Mouse (Mus musculus): ENCODE results near the gene Tanc1. TPM values are rescaled to one million over a fixed set of nuclear protein-coding genes. Genes with fewer than 3 reads are reported as not detected.

The Tanc1 gene
- total and polyA plus RNA-seq, 3 experiments, result 0.03 to 6.9 (median 0.49) TPM

GRCm38 (mm10) chr2:59676442-59676841 lies 64.6 kb downstream of the Tanc1 start:
- Histone ChIP-seq H3K4me3 (ENCODE audit: low read depth, low read length) (no peak overlapping the region), H3K4me1 (ENCODE audit: insufficient read depth, low read depth, low read length) (no peaks in the 10 kb centered on the region), H3K36me3 (replicated peaks) (no peaks in the 10 kb centered on the region), H3K27me3 (ENCODE audit: insufficient read depth, low read length) (no peaks in the 10 kb centered on the region; the same call in 1 of the 2 replicates), H3K9me3 (replicated peaks) (no peaks in the 10 kb centered on the region)
- ATAC-seq (ENCODE audit: extremely low read depth, insufficient number of reproducible peaks, low FRiP score, poor library complexity, severe bottlenecking) (no peak), DNase-seq (ENCODE audit: low spot score) (no peak)
- TF ChIP-seq TAL1 (conservative IDR thresholded peaks at IDR 0.05; ENCODE audit: low read depth, low read length), result no peak
- TF ChIP-seq CTCF (IDR thresholded peaks at IDR 0.05; ENCODE audit: low read depth, low read length), result no peak
- TF ChIP-seq GATA1 (IDR thresholded peaks at IDR 0.05; ENCODE audit: borderline replicate concordance, low read length), result no peak
- TF ChIP-seq POLR2AphosphoS5 (IDR thresholded peaks at IDR 0.05; ENCODE audit: insufficient replicate concordance, low read depth, low read length), result no peak

- ATAC-seq (ENCODE audit: extremely low read depth, insufficient number of reproducible peaks, low FRiP score, poor library complexity, severe bottlenecking), result no peak
- no peak for DNase-seq (ENCODE audit: low spot score)
- Histone ChIP-seq H3K4me1 (ENCODE audit: insufficient read depth, low read depth, low read length) (no peaks in the 10 kb centered on the region), H3K27me3 (ENCODE audit: insufficient read depth, low read length) (no peaks in the 10 kb centered on the region; the same call in 1 of the 2 replicates), H3K36me3 (replicated peaks) (no peaks in the 10 kb centered on the region), H3K4me3 (ENCODE audit: low read depth, low read length) (no peak overlapping the region), H3K9me3 (replicated peaks) (no peaks in the 10 kb centered on the region)
- TF ChIP-seq GATA1 (IDR thresholded peaks at IDR 0.05; ENCODE audit: borderline replicate concordance, low read length) (no peak), CTCF (IDR thresholded peaks at IDR 0.05; ENCODE audit: low read depth, low read length) (no peak)
Measured at GRCm38 (mm10) chr2:59679424-59680020, 67.7 kb downstream of the Tanc1 start.

- Histone ChIP-seq H3K36me3 (replicated peaks) (no peaks in the 10 kb centered on the region), H3K27me3 (ENCODE audit: insufficient read depth, low read length) (no peaks in the 10 kb centered on the region), H3K4me3 (ENCODE audit: low read depth, low read length) (no peak overlapping the region), H3K9me3 (replicated peaks) (no peaks in the 10 kb centered on the region), H3K4me1 (ENCODE audit: insufficient read depth, low read depth, low read length) (no peaks in the 10 kb centered on the region)
- ATAC-seq (ENCODE audit: extremely low read depth, insufficient number of reproducible peaks, low FRiP score, poor library complexity, severe bottlenecking) (no peak), DNase-seq (ENCODE audit: low spot score) (no peak)
- no peak for TF ChIP-seq GATA2 (IDR thresholded peaks at IDR 0.05; ENCODE audit: borderline replicate concordance, low read depth, low read length)
Measured at GRCm38 (mm10) chr2:59680736-59681135, 68.9 kb downstream of the Tanc1 start.

GRCm38 (mm10) chr2:59681181-59681580 lies 69.3 kb downstream of the Tanc1 start:
- no peak for ATAC-seq (ENCODE audit: extremely low read depth, insufficient number of reproducible peaks, low FRiP score, poor library complexity, severe bottlenecking)
- TF ChIP-seq CTCF (IDR thresholded peaks at IDR 0.05; ENCODE audit: low read depth, low read length), result no peak
- no peak for TF ChIP-seq POLR2AphosphoS5 (IDR thresholded peaks at IDR 0.05; ENCODE audit: insufficient replicate concordance, low read depth, low read length)
- no peak for TF ChIP-seq GATA1 (IDR thresholded peaks at IDR 0.05; ENCODE audit: borderline replicate concordance, low read length)
- TF ChIP-seq TAL1 (conservative IDR thresholded peaks at IDR 0.05; ENCODE audit: low read depth, low read length), result no peak
- no peak for TF ChIP-seq GATA2 (IDR thresholded peaks at IDR 0.05; ENCODE audit: borderline replicate concordance, low read depth, low read length)
- no peaks in the 10 kb centered on the region for H3K36me3 ChIP-seq (replicated peaks)

GRCm38 (mm10) chr2:59684864-59685605 lies 73.2 kb downstream of the Tanc1 start:
- ATAC-seq (ENCODE audit: extremely low read depth, insufficient number of reproducible peaks, low FRiP score, poor library complexity, severe bottlenecking), result no peak
- H3K4me1 ChIP-seq (ENCODE audit: insufficient read depth, low read depth, low read length), result no peaks in the 10 kb centered on the region
- no peaks in the 10 kb centered on the region for H3K36me3 ChIP-seq (replicated peaks)
- no peak for TF ChIP-seq GATA1 (IDR thresholded peaks at IDR 0.05; ENCODE audit: borderline replicate concordance, low read length)
- TF ChIP-seq GATA2 (IDR thresholded peaks at IDR 0.05; ENCODE audit: borderline replicate concordance, low read depth, low read length), result no peak
- no peak for TF ChIP-seq TAL1 (conservative IDR thresholded peaks at IDR 0.05; ENCODE audit: low read depth, low read length)
- TF ChIP-seq CTCF (IDR thresholded peaks at IDR 0.05; ENCODE audit: low read depth, low read length), result no peak
- no peak for TF ChIP-seq POLR2AphosphoS5 (IDR thresholded peaks at IDR 0.05; ENCODE audit: insufficient replicate concordance, low read depth, low read length)
- no peak for DNase-seq (ENCODE audit: low spot score)
- H3K27me3 ChIP-seq (ENCODE audit: insufficient read depth, low read length), result no peaks in the 10 kb centered on the region
- H3K9me3 ChIP-seq (replicated peaks), result no peaks in the 10 kb centered on the region
- no peak overlapping the region for H3K4me3 ChIP-seq (ENCODE audit: low read depth, low read length)

More at GRCm38 (mm10) chr2:59681181-59681580, 69.3 kb downstream of the Tanc1 start:
- Histone ChIP-seq H3K27me3 (ENCODE audit: insufficient read depth, low read length) (no peaks in the 10 kb centered on the region), H3K9me3 (replicated peaks) (no peaks in the 10 kb centered on the region), H3K4me3 (ENCODE audit: low read depth, low read length) (no peak overlapping the region), H3K4me1 (ENCODE audit: insufficient read depth, low read depth, low read length) (no peaks in the 10 kb centered on the region)
- DNase-seq (ENCODE audit: low spot score), result no peak

- no peaks in the 10 kb centered on the region for H3K9me3 ChIP-seq (replicated peaks)
Measured at GRCm38 (mm10) chr2:59685606-59685950, 73.7 kb downstream of the Tanc1 start.

More at GRCm38 (mm10) chr2:59685606-59685950, 73.7 kb downstream of the Tanc1 start:
- no peaks in the 10 kb centered on the region for H3K4me1 ChIP-seq (ENCODE audit: insufficient read depth, low read depth, low read length)
- H3K4me3 ChIP-seq (ENCODE audit: low read depth, low read length), result no peak overlapping the region
- no peaks in the 10 kb centered on the region for H3K36me3 ChIP-seq (replicated peaks)
- no peak for DNase-seq (ENCODE audit: low spot score)
- TF ChIP-seq GATA1 (IDR thresholded peaks at IDR 0.05; ENCODE audit: borderline replicate concordance, low read length), result no peak
- no peak for TF ChIP-seq POLR2AphosphoS5 (IDR thresholded peaks at IDR 0.05; ENCODE audit: insufficient replicate concordance, low read depth, low read length)
- TF ChIP-seq CTCF (IDR thresholded peaks at IDR 0.05; ENCODE audit: low read depth, low read length), result no peak
- TF ChIP-seq TAL1 (conservative IDR thresholded peaks at IDR 0.05; ENCODE audit: low read depth, low read length), result no peak
- no peak for TF ChIP-seq GATA2 (IDR thresholded peaks at IDR 0.05; ENCODE audit: borderline replicate concordance, low read depth, low read length)
- no peaks in the 10 kb centered on the region for H3K27me3 ChIP-seq (ENCODE audit: insufficient read depth, low read length)
- no peak for ATAC-seq (ENCODE audit: extremely low read depth, insufficient number of reproducible peaks, low FRiP score, poor library complexity, severe bottlenecking)

Data from G1E (cell line).